Mouse (Mus musculus): ENCODE results near the gene Kalrn. TPM values are rescaled to one million over a fixed set of nuclear protein-coding genes. Genes with fewer than 3 reads are reported as not detected.

Kalrn gene
- polyA plus RNA-seq, 1 experiment from 2014 or later: 10.0 TPM

GRCm38 (mm10) chr16:34183186-34183585 lies 390.1 kb downstream of the Kalrn start:
- H3K4me2 ChIP-seq: no peak overlapping the region
- no peak for ATAC-seq (ENCODE audit: insufficient read depth)

DNA sequence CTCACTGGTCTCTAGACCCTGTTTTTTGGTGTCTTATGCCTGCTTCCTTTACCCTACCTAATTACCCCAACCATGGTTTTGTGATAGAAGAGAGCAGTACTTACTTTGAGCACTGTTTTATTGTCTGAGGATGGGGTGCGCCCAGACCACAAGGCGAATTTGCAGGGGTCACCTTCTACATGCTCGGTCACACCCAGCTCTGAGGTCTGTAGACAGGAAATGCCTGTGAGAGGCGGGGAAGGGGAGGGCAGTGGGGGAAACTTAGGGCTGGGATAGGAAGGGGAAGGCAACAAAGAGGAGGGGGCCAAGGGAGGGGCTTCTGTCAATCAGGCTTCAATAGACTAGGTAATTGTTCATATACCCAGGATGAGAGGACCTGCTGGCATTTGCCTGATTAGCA lies 397.7 kb downstream of the Kalrn start:
- Histone ChIP-seq H3K4me1 (replicated peaks) (no peaks in the 10 kb centered on the region), H3K27me3 (no peaks in the 10 kb centered on the region), H3K9ac (no peak overlapping the region), H3K36me3 (replicated peaks) (no peaks in the 10 kb centered on the region), H3K9me3 (replicated peaks) (no peaks in the 10 kb centered on the region), H3K27ac (replicated peaks) (no peak overlapping the region), H3K4me2 (no peak overlapping the region), H3K4me3 (replicated peaks) (no peak overlapping the region)
- no peak for ATAC-seq (ENCODE audit: insufficient read depth)
- 47% methylated on average over 4 of the region's 4 CpGs for WGBS (ENCODE audit: insufficient replicate concordance)

More at GRCm38 (mm10) chr16:34183186-34183585, 390.1 kb downstream of the Kalrn start:
- H3K4me1 ChIP-seq (replicated peaks): no peaks in the 10 kb centered on the region
- no peak overlapping the region for H3K9ac ChIP-seq
- no peaks in the 10 kb centered on the region for H3K36me3 ChIP-seq (replicated peaks)
- 46% methylated on average over 4 of the region's 4 CpGs for WGBS (ENCODE audit: insufficient replicate concordance)
- H3K4me3 ChIP-seq (replicated peaks): no peak overlapping the region
- no peaks in the 10 kb centered on the region for H3K9me3 ChIP-seq (replicated peaks)
- no peaks in the 10 kb centered on the region; the same call in 1 of the 2 replicates for H3K27me3 ChIP-seq
- no peak overlapping the region for H3K27ac ChIP-seq (replicated peaks)

- WGBS (ENCODE audit: insufficient replicate concordance): 67% methylated on average over 11 of the region's 11 CpGs
- Histone ChIP-seq H3K4me2 (no peak overlapping the region), H3K27ac (replicated peaks) (no peak overlapping the region), H3K4me3 (replicated peaks) (no peak overlapping the region), H3K4me1 (replicated peaks) (no peaks in the 10 kb centered on the region), H3K9me3 (replicated peaks) (no peaks in the 10 kb centered on the region), H3K36me3 (replicated peaks) (no peaks in the 10 kb centered on the region), H3K9ac (no peak overlapping the region), H3K27me3 (no peaks in the 10 kb centered on the region)
- no peak for ATAC-seq (ENCODE audit: insufficient read depth)
Measured at GRCm38 (mm10) chr16:34172572-34173181, 400.7 kb downstream of the Kalrn start.

- no peak overlapping the region for H3K9ac ChIP-seq
- H3K4me2 ChIP-seq: no peak overlapping the region
- no peaks in the 10 kb centered on the region for H3K9me3 ChIP-seq (replicated peaks)
- H3K4me3 ChIP-seq (replicated peaks): no peak overlapping the region
- no peaks in the 10 kb centered on the region for H3K4me1 ChIP-seq (replicated peaks)
- no peaks in the 10 kb centered on the region for H3K36me3 ChIP-seq (replicated peaks)
- no peak overlapping the region for H3K27ac ChIP-seq (replicated peaks)
- no peaks in the 10 kb centered on the region for H3K27me3 ChIP-seq
- ATAC-seq (ENCODE audit: insufficient read depth): no peak
- 69% methylated on average over 5 of the region's 5 CpGs for WGBS (ENCODE audit: insufficient replicate concordance)
Measured at GRCm38 (mm10) chr16:34167042-34167441, 406.3 kb downstream of the Kalrn start.

DNA sequence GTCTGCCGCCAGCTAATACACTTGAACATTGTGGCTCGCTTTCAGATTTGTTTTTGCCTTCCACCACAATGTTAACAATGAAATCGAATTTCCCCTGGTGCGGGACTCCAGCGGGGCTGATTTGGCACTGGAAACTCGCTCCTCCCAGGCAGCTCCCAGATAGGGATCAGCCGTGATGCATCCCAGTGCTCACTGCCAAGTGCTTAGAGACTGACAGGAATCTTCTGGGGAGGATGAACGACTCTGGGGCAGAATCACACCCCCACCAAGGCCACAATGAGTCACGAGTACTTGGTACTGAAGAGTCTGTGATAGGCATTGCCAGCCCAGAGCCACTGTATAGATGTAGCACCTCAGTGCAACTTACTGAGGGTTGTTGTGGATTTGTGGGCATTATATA lies 410.2 kb downstream of the Kalrn start:
- Histone ChIP-seq H3K36me3 (replicated peaks) (no peaks in the 10 kb centered on the region), H3K4me2 (no peak overlapping the region), H3K4me3 (replicated peaks) (no peak overlapping the region), H3K27me3 (no peaks in the 10 kb centered on the region), H3K4me1 (replicated peaks) (no peaks in the 10 kb centered on the region), H3K9me3 (replicated peaks) (no peaks in the 10 kb centered on the region), H3K27ac (replicated peaks) (no peak overlapping the region), H3K9ac (no peak overlapping the region)
- WGBS (ENCODE audit: insufficient replicate concordance): 54% methylated on average over 9 of the region's 9 CpGs
- ATAC-seq (ENCODE audit: insufficient read depth): no peak

- H3K4me3 ChIP-seq (replicated peaks): no peak overlapping the region
- H3K9me3 ChIP-seq (replicated peaks): no peaks in the 10 kb centered on the region
- no peaks in the 10 kb centered on the region for H3K36me3 ChIP-seq (replicated peaks)
- H3K9ac ChIP-seq: no peak overlapping the region
- ATAC-seq (ENCODE audit: insufficient read depth): no peak
- no peak overlapping the region for H3K4me2 ChIP-seq
- no peaks in the 10 kb centered on the region for H3K4me1 ChIP-seq (replicated peaks)
- no peak overlapping the region for H3K27ac ChIP-seq (replicated peaks)
- 59% methylated on average over 3 of the region's 3 CpGs for WGBS (ENCODE audit: insufficient replicate concordance)
- no peaks in the 10 kb centered on the region for H3K27me3 ChIP-seq
Measured at GRCm38 (mm10) chr16:34159576-34159975, 413.8 kb downstream of the Kalrn start.

GRCm38 (mm10) chr16:34157386-34158135 lies 415.8 kb downstream of the Kalrn start:
- no peaks in the 10 kb centered on the region for H3K4me1 ChIP-seq (replicated peaks)
- H3K27me3 ChIP-seq: no peaks in the 10 kb centered on the region
- no peak for ATAC-seq (ENCODE audit: insufficient read depth)

GRCm38 (mm10) chr16:34155696-34156095 lies 417.6 kb downstream of the Kalrn start:
- no peaks in the 10 kb centered on the region for H3K36me3 ChIP-seq (replicated peaks)
- H3K4me2 ChIP-seq: no peak overlapping the region
- no peak overlapping the region for H3K4me3 ChIP-seq (replicated peaks)
- H3K9me3 ChIP-seq (replicated peaks): no peaks in the 10 kb centered on the region
- WGBS (ENCODE audit: insufficient replicate concordance): 42% methylated on average over 3 of the region's 3 CpGs
- no peaks in the 10 kb centered on the region for H3K27me3 ChIP-seq
- ATAC-seq (ENCODE audit: insufficient read depth): no peak
- H3K9ac ChIP-seq: no peak overlapping the region
- no peaks in the 10 kb centered on the region for H3K4me1 ChIP-seq (replicated peaks)
- H3K27ac ChIP-seq (replicated peaks): no peak overlapping the region

More at GRCm38 (mm10) chr16:34157386-34158135, 415.8 kb downstream of the Kalrn start:
- no peak overlapping the region for H3K4me2 ChIP-seq
- no peak overlapping the region for H3K9ac ChIP-seq
- 46% methylated on average over 4 of the region's 4 CpGs for WGBS (ENCODE audit: insufficient replicate concordance)
- H3K36me3 ChIP-seq (replicated peaks): no peaks in the 10 kb centered on the region
- H3K27ac ChIP-seq (replicated peaks): no peak overlapping the region
- no peaks in the 10 kb centered on the region for H3K9me3 ChIP-seq (replicated peaks)
- H3K4me3 ChIP-seq (replicated peaks): no peak overlapping the region

- Histone ChIP-seq H3K4me3 (replicated peaks) (no peak overlapping the region), H3K27me3 (no peaks in the 10 kb centered on the region), H3K9me3 (replicated peaks) (no peaks in the 10 kb centered on the region), H3K36me3 (replicated peaks) (no peaks in the 10 kb centered on the region), H3K27ac (replicated peaks) (no peak overlapping the region), H3K4me2 (no peak overlapping the region), H3K4me1 (replicated peaks) (no peaks in the 10 kb centered on the region), H3K9ac (no peak overlapping the region)
- 67% methylated on average over 3 of the region's 3 CpGs for WGBS (ENCODE audit: insufficient replicate concordance)
- no peak for ATAC-seq (ENCODE audit: insufficient read depth)
Measured at GRCm38 (mm10) chr16:34154903-34155302, 418.4 kb downstream of the Kalrn start.

GRCm38 (mm10) chr16:34151528-34152071 lies 421.7 kb downstream of the Kalrn start:
- no peaks in the 10 kb centered on the region for H3K36me3 ChIP-seq (replicated peaks)
- ATAC-seq (ENCODE audit: insufficient read depth): no peak
- no peaks in the 10 kb centered on the region for H3K9me3 ChIP-seq (replicated peaks)
- no peaks in the 10 kb centered on the region for H3K27me3 ChIP-seq
- H3K4me3 ChIP-seq (replicated peaks): no peak overlapping the region
- no peaks in the 10 kb centered on the region for H3K4me1 ChIP-seq (replicated peaks)
- no peak overlapping the region for H3K4me2 ChIP-seq
- no peak overlapping the region for H3K27ac ChIP-seq (replicated peaks)
- WGBS (ENCODE audit: insufficient replicate concordance): 58% methylated on average over 3 of the region's 3 CpGs
- no peak overlapping the region for H3K9ac ChIP-seq

DNA sequence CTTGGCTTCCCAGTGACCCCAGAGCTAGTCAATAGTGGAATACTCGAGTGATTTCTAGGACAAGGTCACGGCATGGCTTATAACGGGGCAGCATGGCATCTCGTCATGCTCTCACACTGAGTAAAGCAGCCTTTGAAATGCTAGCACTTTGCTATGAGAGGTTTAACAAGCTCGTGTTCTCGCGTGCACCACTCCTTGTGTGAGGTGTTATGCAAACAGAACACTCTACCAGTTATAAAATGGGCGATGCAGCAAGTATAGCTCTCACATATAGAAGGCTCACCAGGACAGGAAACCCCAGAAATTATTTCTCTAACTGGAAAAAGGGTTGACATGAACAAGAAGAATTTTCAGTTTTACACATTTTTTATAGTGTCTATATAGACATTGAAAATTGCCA lies 431.7 kb downstream of the Kalrn start:
- H3K4me2 ChIP-seq: no peak overlapping the region
- WGBS (ENCODE audit: insufficient replicate concordance): 69% methylated on average over 8 of the region's 8 CpGs
- H3K36me3 ChIP-seq (replicated peaks): no peaks in the 10 kb centered on the region
- H3K27ac ChIP-seq (replicated peaks): no peak overlapping the region
- H3K9ac ChIP-seq: no peak overlapping the region
- H3K9me3 ChIP-seq (replicated peaks): no peaks in the 10 kb centered on the region
- H3K4me1 ChIP-seq (replicated peaks): no peaks in the 10 kb centered on the region
- no peak for ATAC-seq (ENCODE audit: insufficient read depth)
- H3K4me3 ChIP-seq (replicated peaks): no peak overlapping the region
- H3K27me3 ChIP-seq: no peaks in the 10 kb centered on the region
